Mouse (Mus musculus) testis, adult 2 months (tissue): ENCODE measurements around the gene Plxdc1. TPM values are rescaled to one million over a fixed set of nuclear protein-coding genes. Genes with fewer than 3 reads are reported as not detected.
"Not testable (repeated sequence)": the region's sequence is repeated elsewhere in the genome, so short reads cannot be mapped to it uniquely, and the experiment has no call there.

ENCODE experiments used
- H3K27ac ChIP-seq: fragments of 200-500 bp; 2 replicates; pipeline ENCODE4 v1.5.1; 2012; ENCODE audit warnings: low read depth, low read length; ENCODE audit not compliant: control insufficient read depth, insufficient read depth
- H3K27me3 ChIP-seq: fragments of 200-500 bp; 2 replicates; pipeline ENCODE4 v1.6.1; 2012; ENCODE audit warnings: mild to moderate bottlenecking, low read length, moderate library complexity; ENCODE audit not compliant: control insufficient read depth, insufficient read depth
- H3K36me3 ChIP-seq: fragments of 200-500 bp; 2 replicates; pipeline ENCODE4 v1.6.1; 2012; ENCODE audit warnings: mild to moderate bottlenecking, low read length; ENCODE audit not compliant: control insufficient read depth, insufficient read depth
- H3K4me1 ChIP-seq: fragments of 200-500 bp; 2 replicates; pipeline ENCODE4 v1.6.1; 2012; ENCODE audit warnings: low read length; ENCODE audit not compliant: control insufficient read depth, insufficient read depth
- H3K4me3 ChIP-seq: fragments of 200-500 bp; 2 replicates; pipeline ENCODE4 v1.5.1; 2012; ENCODE audit warnings: low read depth, mild to moderate bottlenecking, low read length, moderate library complexity, mixed read lengths; ENCODE audit not compliant: control insufficient read depth
- CTCF ChIP-seq: fragments of 200-500 bp; IDR thresholded peaks from 2 replicates; pipeline ENCODE4 v1.5.1; 2012; ENCODE audit warnings: low read depth, mild to moderate bottlenecking, inconsistent platforms, low read length, moderate library complexity; ENCODE audit not compliant: control insufficient read depth, insufficient read depth, insufficient replicate concordance
- POLR2A ChIP-seq: fragments of 200-500 bp; IDR thresholded peaks from 2 replicates; pipeline ENCODE4 v1.6.1; 2012; ENCODE audit warnings: low read depth, mild to moderate bottlenecking, inconsistent platforms, low read length, moderate library complexity; ENCODE audit not compliant: control insufficient read depth
- polyA plus RNA-seq: library from polyadenylated mRNA; depleted of rRNA; stranded (reverse); fragments of >200 nt; gene quantifications from 2 replicates; pipeline ENCODE4 v1.2.3, GENCODE M21; 2012

Gene Plxdc1
- polyA plus RNA-seq, 1 experiment = 64.4 TPM

GRCm38 (mm10) chr11:97953939-97954275, 32.3 kb downstream of the Plxdc1 start:
- Histone ChIP-seq H3K27ac (no peak overlapping the region), H3K27me3 (no peaks in the 10 kb centered on the region), H3K4me1 (peaks cover 3% of the 10 kb centered on the region), H3K4me3 (0 out of 2 replicates have a peak overlapping the region, but pooled peaks have one; percentile 2), H3K36me3 (peaks cover 2% of the 10 kb centered on the region; the same call in 1 of the 2 replicates)
- no peak for TF ChIP-seq POLR2A
- no peak for TF ChIP-seq CTCF

- Histone ChIP-seq H3K4me3 (no peak overlapping the region), H3K27ac (no peak overlapping the region), H3K27me3 (no peaks in the 10 kb centered on the region), H3K36me3 (peaks cover 2% of the 10 kb centered on the region; the same call in 1 of the 2 replicates), H3K4me1 (peaks cover 2% of the 10 kb centered on the region; the same call in 1 of the 2 replicates)
- TF ChIP-seq CTCF = no peak
- TF ChIP-seq POLR2A = no peak
These were observed 32.9 kb downstream of the Plxdc1 start for GRCm38 (mm10) chr11:97953179-97953938.

DNA sequence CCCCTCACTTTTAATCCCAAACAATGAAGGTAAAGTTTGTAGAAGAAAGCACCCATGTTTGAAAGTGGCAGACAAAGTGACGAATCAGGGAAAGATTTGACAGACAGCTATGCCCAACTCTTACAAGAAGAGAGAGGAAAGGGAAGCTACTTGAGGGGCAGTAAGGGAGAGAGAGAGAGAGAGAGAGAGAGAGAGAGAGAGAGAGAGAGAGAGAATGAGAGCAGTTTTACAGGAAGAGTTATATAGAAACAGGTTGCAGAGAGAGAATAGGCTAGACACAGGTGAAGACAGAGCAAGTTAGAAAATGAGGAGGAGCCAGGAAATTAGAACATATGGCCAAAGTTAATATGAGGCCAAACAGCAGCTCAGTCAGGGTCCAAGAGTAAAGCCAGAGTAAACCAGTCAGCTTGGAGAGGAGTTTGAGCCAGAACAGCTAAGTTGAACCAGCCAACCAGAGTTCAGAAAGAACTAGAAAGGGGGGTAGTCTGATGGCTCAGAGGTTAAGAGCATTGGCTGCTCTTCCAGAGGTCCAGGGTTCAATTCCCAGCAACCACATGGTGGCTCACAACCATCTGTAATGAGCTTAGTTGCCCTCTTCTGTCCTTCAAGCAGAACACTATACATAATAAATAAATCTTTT, 33.8 kb downstream of the Plxdc1 start:
- Histone ChIP-seq H3K27me3 (no peaks in the 10 kb centered on the region), H3K27ac (no peak overlapping the region), H3K4me3 (no peak overlapping the region), H3K4me1 (peaks cover 2% of the 10 kb centered on the region; the same call in 1 of the 2 replicates), H3K36me3 (peaks cover 2% of the 10 kb centered on the region; the same call in 1 of the 2 replicates)
- TF ChIP-seq CTCF (no peak), POLR2A (no peak)

- no peak overlapping the region for H3K27ac ChIP-seq
- no peaks in the 10 kb centered on the region; the same call in 1 of the 2 replicates for H3K4me1 ChIP-seq
- H3K36me3 ChIP-seq = peaks cover 2% of the 10 kb centered on the region; the same call in 1 of the 2 replicates
- no peaks in the 10 kb centered on the region for H3K27me3 ChIP-seq
- no peak overlapping the region for H3K4me3 ChIP-seq
- TF ChIP-seq CTCF = no peak
These were observed 36.4 kb downstream of the Plxdc1 start for GRCm38 (mm10) chr11:97949703-97950475.

- H3K27me3 ChIP-seq = no peaks in the 10 kb centered on the region
- H3K4me1 ChIP-seq = no peaks in the 10 kb centered on the region; the same call in 1 of the 2 replicates
- H3K4me3 ChIP-seq = no peak overlapping the region
- no peak overlapping the region for H3K27ac ChIP-seq
- no peaks in the 10 kb centered on the region for H3K36me3 ChIP-seq
- peak; percentile 53; the same call in 1 of the 2 replicates for TF ChIP-seq CTCF
- TF ChIP-seq POLR2A = no peak
These were observed 38.8 kb downstream of the Plxdc1 start for GRCm38 (mm10) chr11:97947426-97947825.

GRCm38 (mm10) chr11:97945738-97946289, 40.4 kb downstream of the Plxdc1 start:
- H3K36me3 ChIP-seq, H3K4me1 ChIP-seq, H3K4me3 ChIP-seq, H3K27ac ChIP-seq, H3K27me3 ChIP-seq: not testable (repeated sequence)

GRCm38 (mm10) chr11:97945031-97945430, 41.2 kb downstream of the Plxdc1 start:
- Histone ChIP-seq H3K36me3 (no peaks in the 10 kb centered on the region), H3K27me3 (no peaks in the 10 kb centered on the region), H3K4me1 (no peaks in the 10 kb centered on the region; the same call in 1 of the 2 replicates), H3K4me3 (no peak overlapping the region), H3K27ac (no peak overlapping the region)
- TF ChIP-seq POLR2A = no peak
- no peak for TF ChIP-seq CTCF
